Comparison of ENCODE assay signal across 20 mouse cellular contexts in genomic region chr11:121547925-121548324, GRCm38 (mm10). TPM values are rescaled to one million over a fixed set of nuclear protein-coding genes. Genes with fewer than 3 reads are reported as not detected.
DNase-seq lines count a peak whose midpoint lies in the region; ATAC-seq and TF ChIP-seq lines count a peak whose summit lies in the region.
"Had no signal": no experiment of that assay in that cellular context is flagged by ENCODE, and none has a peak within 500 bp of the region (broad histone marks: within the 10 kb centered on the region; RNA-seq: fewer than 3 reads in every experiment).

No protein-coding gene starts in this region.

- H3K4me3 ChIP-seq in forebrain, embryonic 12.5 days (replicated peaks): no peak overlapping the region
- no peak overlapping the region for H3K4me3 ChIP-seq in forebrain, embryonic 14.5 days (ENCODE audit: low read depth, low read length)
- H3K4me3 ChIP-seq in liver, embryonic 16.5 days (ENCODE audit: low read depth, low read length): peak overlapping the region; percentile 24; the same call in 1 of the 2 replicates
- no peak overlapping the region for H3K4me3 ChIP-seq in kidney, adult 2 months (ENCODE audit: insufficient read depth, low read depth, low read length)
- H3K4me3 ChIP-seq: embryonic facial prominence, embryonic 15.5 days; limb, embryonic 12.5 days; myocyte had no signal

- no peaks in the 10 kb centered on the region for H3K9me3 ChIP-seq in forebrain, embryonic 12.5 days
- no peaks in the 10 kb centered on the region for H3K9me3 ChIP-seq in forebrain, embryonic 14.5 days (replicated peaks; ENCODE audit: control insufficient read depth, low read length)
- no peaks in the 10 kb centered on the region for H3K9me3 ChIP-seq in liver, embryonic 16.5 days (replicated peaks; ENCODE audit: control insufficient read depth, low read length)
- H3K9me3 ChIP-seq: embryonic facial prominence, embryonic 15.5 days; limb, embryonic 12.5 days had no signal

- H3K9ac ChIP-seq in forebrain, embryonic 12.5 days: no peak overlapping the region
- no peak overlapping the region for H3K9ac ChIP-seq in forebrain, embryonic 14.5 days (ENCODE audit: low read length)
- H3K9ac ChIP-seq in liver, embryonic 16.5 days (ENCODE audit: low read depth, low read length): peak overlapping the region; percentile 53
- H3K9ac ChIP-seq: embryonic facial prominence, embryonic 15.5 days; limb, embryonic 12.5 days had no signal

- TF ChIP-seq CTCF in kidney, adult 2 months (conservative IDR thresholded peaks at IDR 0.05; ENCODE audit: insufficient read depth, insufficient read length, low read depth, low read length): no peak

- no peak for ATAC-seq in forebrain, embryonic 12.5 days (ENCODE audit: low FRiP score)
- no peak for ATAC-seq in forebrain, embryonic 14.5 days
- ATAC-seq in erythroblast, adult 5-6 weeks (replicated peaks; ENCODE audit: low FRiP score, poor library complexity, severe bottlenecking): peak; percentile 51
- ATAC-seq in liver, embryonic 16.5 days (ENCODE audit: low read depth): peak; percentile 87
- ATAC-seq: hindbrain, embryonic 16.5 days; lung, postnatal 0 days had no signal

- no peaks in the 10 kb centered on the region for H3K27me3 ChIP-seq in forebrain, embryonic 12.5 days
- H3K27me3 ChIP-seq in forebrain, embryonic 14.5 days (replicated peaks; ENCODE audit: control insufficient read depth, insufficient read depth, low read length): no peaks in the 10 kb centered on the region
- H3K27me3 ChIP-seq in liver, embryonic 16.5 days (ENCODE audit: control insufficient read depth, insufficient read depth, low read depth, low read length): no peaks in the 10 kb centered on the region
- H3K27me3 ChIP-seq in kidney, adult 2 months (replicated peaks; ENCODE audit: control insufficient read depth, insufficient read depth, low read length): no peaks in the 10 kb centered on the region
- H3K27me3 ChIP-seq: embryonic facial prominence, embryonic 15.5 days; limb, embryonic 12.5 days had no signal

- H3K4me1 ChIP-seq in forebrain, embryonic 12.5 days: peaks cover 29% of the 10 kb centered on the region
- H3K4me1 ChIP-seq in forebrain, embryonic 14.5 days (ENCODE audit: control insufficient read depth, insufficient read depth, low read length): peaks cover 24% of the 10 kb centered on the region
- peaks cover 63% of the 10 kb centered on the region for H3K4me1 ChIP-seq in liver, embryonic 16.5 days (ENCODE audit: control insufficient read depth, low read depth, low read length)
- H3K4me1 ChIP-seq in kidney, adult 2 months (ENCODE audit: control insufficient read depth, insufficient read depth, low read length): peaks cover 51% of the 10 kb centered on the region

- TF ChIP-seq POLR2A in kidney, adult 2 months (IDR thresholded peaks at IDR 0.05; ENCODE audit: low read depth, low read length): no peak

- no peak for DNase-seq in forebrain, embryonic 14.5 days (ENCODE audit: low spot score)
- DNase-seq in 416B (ENCODE audit: low read depth): peak; percentile 57
- no peak for DNase-seq in kidney, adult 2 months
- DNase-seq in right cerebral cortex, postnatal 36 days (ENCODE audit: low spot score in 2 of 2): no peak
- no peak for DNase-seq in urinary bladder, postnatal 14 days (ENCODE audit: low spot score)
- DNase-seq: adrenal gland, postnatal 10 days; cerebellum, adult 11-12 months; gastrocnemius, postnatal 36 days; right cerebral cortex, postnatal 14 days; thymus, postnatal 25 days had no signal

- H3K4me2 ChIP-seq in forebrain, embryonic 12.5 days: no peak overlapping the region
- no peak overlapping the region for H3K4me2 ChIP-seq in forebrain, embryonic 14.5 days (ENCODE audit: low read length)
- peak overlapping the region; percentile 46 for H3K4me2 ChIP-seq in liver, embryonic 16.5 days (ENCODE audit: low read depth, low read length)
- H3K4me2 ChIP-seq: embryonic facial prominence, embryonic 15.5 days; limb, embryonic 12.5 days; midbrain, embryonic 11.5 days had no signal

- WGBS in forebrain, embryonic 12.5 days: 96% methylated on average over 4 of the region's 4 CpGs
- 97% methylated on average over 4 of the region's 4 CpGs for WGBS in forebrain, embryonic 14.5 days
- 28% methylated on average over 4 of the region's 4 CpGs for WGBS in liver, embryonic 16.5 days (ENCODE audit: insufficient replicate concordance)
- 83% methylated on average over 4 of the region's 4 CpGs for WGBS in kidney, adult 2 months

- peaks cover 4% of the 10 kb centered on the region; the same call in 1 of the 2 replicates for H3K36me3 ChIP-seq in forebrain, embryonic 12.5 days (replicated peaks)
- H3K36me3 ChIP-seq in forebrain, embryonic 14.5 days (ENCODE audit: control insufficient read depth, insufficient read depth, low read length): no peaks in the 10 kb centered on the region
- peaks cover 3% of the 10 kb centered on the region; the same call in 1 of the 2 replicates for H3K36me3 ChIP-seq in liver, embryonic 16.5 days (ENCODE audit: control insufficient read depth, insufficient read depth)
- H3K36me3 ChIP-seq in kidney, adult 2 months (ENCODE audit: control insufficient read depth, insufficient read depth, low read length): no peaks in the 10 kb centered on the region
- H3K36me3 ChIP-seq: embryonic facial prominence, embryonic 15.5 days had no signal

- peak overlapping the region; percentile 13; the same call in 1 of the 2 replicates for H3K27ac ChIP-seq in forebrain, embryonic 12.5 days
- no peak overlapping the region for H3K27ac ChIP-seq in forebrain, embryonic 14.5 days (ENCODE audit: low read depth, low read length)
- peak overlapping the region; percentile 96 for H3K27ac ChIP-seq in liver, embryonic 16.5 days (ENCODE audit: low read length)
- H3K27ac ChIP-seq in kidney, adult 2 months (ENCODE audit: insufficient read depth, low read depth, low read length): no peak overlapping the region
- H3K27ac ChIP-seq: embryonic facial prominence, embryonic 15.5 days; kidney, postnatal 0 days; limb, embryonic 12.5 days had no signal

RNA-seq across cellular contexts. Expression of gene Zfp750, which starts 28.8 kb away (rescaled TPM):
- polyA plus RNA-seq in forebrain, embryonic 12.5 days (2016; fragmentation: Nextera tagmentation; extraction: Ambion mirVana): 0.59 and 0.85 TPM in 2 replicates
- 0.09 TPM in 1 of 2 replicates, not detected in the other for polyA plus RNA-seq in forebrain, embryonic 14.5 days (2014; fragmentation: Nextera tagmentation; extraction: Ambion mirVana)
- not detected in 2 replicates for total RNA-seq in erythroblast, adult 5-6 weeks (2015; ENCODE audit: low replicate concordance)
- 0.17 and 1.3 TPM in 2 replicates for total RNA-seq in erythroblast, adult 5-6 weeks (2017; ENCODE audit: low replicate concordance)
- polyA plus RNA-seq in liver, embryonic 16.5 days (2015; fragmentation: Nextera tagmentation; extraction: Ambion mirVana): 1.3 and 1.8 TPM in 2 replicates
- 3.0 and 3.3 TPM in 2 replicates for polyA plus RNA-seq in kidney, adult 2 months (2012; rRNA removed)

Comparison
In these comparisons a context has a peak if more than half of its experiments do, and no peak if none do; other contexts are left out.
1. H3K27ac ChIP-seq: peak in forebrain, embryonic 12.5 days (single experiment) and liver, embryonic 16.5 days (single experiment); none in forebrain, embryonic 14.5 days (single experiment) and kidney, adult 2 months (single experiment).
2. ATAC-seq: peak in erythroblast, adult 5-6 weeks (single experiment) and liver, embryonic 16.5 days (single experiment); none in forebrain, embryonic 12.5 days (single experiment) and forebrain, embryonic 14.5 days (single experiment).